ENCODE assay signal across 8 mouse cellular contexts in genomic region chr1:191026021-191026713, GRCm38 (mm10). TPM values are rescaled to one million over a fixed set of nuclear protein-coding genes. Genes with fewer than 3 reads are reported as not detected.
DNase-seq lines count a peak whose midpoint lies in the region; ATAC-seq and TF ChIP-seq lines count a peak whose summit lies in the region.

Gene Flvcr1 (minus strand): TSS chr1:191026158.

- peak; percentile 100 for DNase-seq in CH12.LX (ENCODE audit: extremely low read depth)
- DNase-seq in c-Kit-positive CD71-positive TER-119-negative erythroid progenitor cells, embryonic 14.5 days (ENCODE audit: low read depth) = peak; percentile 98
- peak; percentile 99 for DNase-seq in forebrain, embryonic 11.5 days (ENCODE audit: low spot score)
- peak; percentile 99 for DNase-seq in kidney, postnatal 36 days
- DNase-seq in telencephalon, adult 2 months (ENCODE audit: low read depth, low spot score) = peak; percentile 99

- WGBS in forebrain, embryonic 11.5 days = under 1% methylated on average over 50 of the region's 50 CpGs
- WGBS in heart, embryonic 16.5 days = under 1% methylated on average over 50 of the region's 50 CpGs
- under 1% methylated on average over 50 of the region's 50 CpGs for WGBS in liver, embryonic 15.5 days (ENCODE audit: insufficient replicate concordance)
- under 1% methylated on average over 50 of the region's 50 CpGs for WGBS in neural tube, embryonic 12.5 days

- H3K9ac ChIP-seq in CH12.LX (ENCODE audit: insufficient read depth, low read depth) = peak within 1 kb of the TSS; percentile 81
- peak within 1 kb of the TSS; percentile 89 for H3K9ac ChIP-seq in forebrain, embryonic 11.5 days (ENCODE audit: low read length)
- peak within 1 kb of the TSS; percentile 95 for H3K9ac ChIP-seq in heart, embryonic 16.5 days (ENCODE audit: low read length)
- H3K9ac ChIP-seq in liver, embryonic 15.5 days = peak within 1 kb of the TSS; percentile 76
- peak within 1 kb of the TSS; percentile 76 for H3K9ac ChIP-seq in neural tube, embryonic 12.5 days

- H3K9me3 ChIP-seq in CH12.LX (replicated peaks; ENCODE audit: low read length) = no peaks in the 10 kb centered on the region
- H3K9me3 ChIP-seq in forebrain, embryonic 11.5 days (ENCODE audit: control insufficient read depth, low read length) = no peaks in the 10 kb centered on the region
- no peaks in the 10 kb centered on the region for H3K9me3 ChIP-seq in heart, embryonic 16.5 days (replicated peaks; ENCODE audit: control insufficient read depth, low read length)
- H3K9me3 ChIP-seq in liver, embryonic 15.5 days (replicated peaks) = no peaks in the 10 kb centered on the region
- H3K9me3 ChIP-seq in neural tube, embryonic 12.5 days = no peaks in the 10 kb centered on the region

- no peaks in the 10 kb centered on the region for H3K27me3 ChIP-seq in CH12.LX (replicated peaks)
- H3K27me3 ChIP-seq in forebrain, embryonic 11.5 days (ENCODE audit: control insufficient read depth, insufficient read depth, low read length) = no peaks in the 10 kb centered on the region
- H3K27me3 ChIP-seq in heart, embryonic 16.5 days (ENCODE audit: control insufficient read depth, insufficient read depth, low read length) = no peaks in the 10 kb centered on the region
- peaks cover 3% of the 10 kb centered on the region; the same call in 1 of the 2 replicates for H3K27me3 ChIP-seq in liver, embryonic 15.5 days
- H3K27me3 ChIP-seq in neural tube, embryonic 12.5 days (replicated peaks) = no peaks in the 10 kb centered on the region

- peak within 1 kb of the TSS; percentile 62 for H3K4me2 ChIP-seq in CH12.LX (ENCODE audit: insufficient read depth, low read depth, poor library complexity, severe bottlenecking)
- peak within 1 kb of the TSS; percentile 98 for H3K4me2 ChIP-seq in forebrain, embryonic 11.5 days (ENCODE audit: low read depth, low read length, severe bottlenecking)
- H3K4me2 ChIP-seq in heart, embryonic 16.5 days (ENCODE audit: low read depth, low read length) = peak within 1 kb of the TSS; percentile 98
- peak within 1 kb of the TSS; percentile 100 for H3K4me2 ChIP-seq in liver, embryonic 15.5 days
- H3K4me2 ChIP-seq in neural tube, embryonic 12.5 days (replicated peaks) = peak within 1 kb of the TSS; percentile 98

- TF ChIP-seq POLR2A in CH12.LX (IDR thresholded peaks at IDR 0.05; ENCODE audit: low read depth, low read length) = peak; percentile 99

- peak within 1 kb of the TSS; percentile 81 for H3K27ac ChIP-seq in CH12.LX (ENCODE audit: insufficient read depth, low read depth)
- peak within 1 kb of the TSS; percentile 91 for H3K27ac ChIP-seq in forebrain, embryonic 11.5 days (ENCODE audit: low read depth, low read length)
- peak within 1 kb of the TSS; percentile 89 for H3K27ac ChIP-seq in heart, embryonic 16.5 days (ENCODE audit: low read length)
- H3K27ac ChIP-seq in liver, embryonic 15.5 days (replicated peaks) = peak within 1 kb of the TSS; percentile 80
- H3K27ac ChIP-seq in neural tube, embryonic 12.5 days = peak within 1 kb of the TSS; percentile 83

- no peak for TF ChIP-seq RAD21 in CH12.LX (IDR thresholded peaks at IDR 0.05; ENCODE audit: low read depth, low read length)

- in situ Hi-C loops in CH12.LX (cut with MboI; ENCODE audit: low pct_ligation_motif_present, low pct_unique_long_range_greater_than_20kb, low sequenced_read_pairs) = no loop called here

- dilution Hi-C loops in CH12.LX (cut with MboI; ENCODE audit: extremely low pct_ligation_motif_present, extremely low pct_unique_long_range_greater_than_20kb, low sequenced_read_pairs) = no loop called here

- TF ChIP-seq CTCF in CH12.LX (conservative IDR thresholded peaks at IDR 0.05 in 1 of 2, IDR thresholded peaks at IDR 0.05 in 1 of 2; ENCODE audit: low read depth in 2 of 2, low read length in 2 of 2) = peak in 1 of 2 experiments; percentile 30; a peak in 2 of 4 replicates

- peaks cover 7 to 9% of the 10 kb centered on the region in 2 experiments for H3K36me3 ChIP-seq in CH12.LX (replicated peaks in 1 of 2; ENCODE audit: control insufficient read depth in 1 of 2, insufficient read depth in 1 of 2, low read length in 1 of 2)
- no peaks in the 10 kb centered on the region for H3K36me3 ChIP-seq in forebrain, embryonic 11.5 days (ENCODE audit: control insufficient read depth, insufficient read depth, low read length)
- peaks cover 6% of the 10 kb centered on the region for H3K36me3 ChIP-seq in heart, embryonic 16.5 days (ENCODE audit: control insufficient read depth, insufficient read depth)
- peaks cover 8% of the 10 kb centered on the region; the same call in 1 of the 2 replicates for H3K36me3 ChIP-seq in liver, embryonic 15.5 days (replicated peaks)
- H3K36me3 ChIP-seq in neural tube, embryonic 12.5 days = peaks cover 7% of the 10 kb centered on the region

- peaks cover 2 to 20% of the 10 kb centered on the region in 2 experiments; a peak in 3 of 4 replicates for H3K4me1 ChIP-seq in CH12.LX (ENCODE audit: control insufficient read depth in 1 of 2, insufficient read depth in 2 of 2)
- peaks cover 5% of the 10 kb centered on the region; the same call in 1 of the 2 replicates for H3K4me1 ChIP-seq in forebrain, embryonic 11.5 days (replicated peaks; ENCODE audit: control insufficient read depth, insufficient read depth, low read length)
- peaks cover 13% of the 10 kb centered on the region for H3K4me1 ChIP-seq in heart, embryonic 16.5 days (ENCODE audit: control insufficient read depth, insufficient read depth, low read length)
- peaks cover 22% of the 10 kb centered on the region for H3K4me1 ChIP-seq in liver, embryonic 15.5 days (replicated peaks)
- peaks cover 20% of the 10 kb centered on the region for H3K4me1 ChIP-seq in neural tube, embryonic 12.5 days

- H3K79me2 ChIP-seq in CH12.LX (replicated peaks; ENCODE audit: control insufficient read depth, extremely low read depth, insufficient read depth, poor library complexity, severe bottlenecking) = peaks cover 17% of the 10 kb centered on the region

- ATAC-seq in forebrain, embryonic 11.5 days (replicated peaks; ENCODE audit: low FRiP score) = peak; percentile 99
- ATAC-seq in heart, embryonic 16.5 days (replicated peaks; ENCODE audit: extremely low read depth, insufficient read depth, low FRiP score) = peak; percentile 97
- ATAC-seq in liver, embryonic 15.5 days (ENCODE audit: insufficient read depth) = peak; percentile 99
- ATAC-seq in neural tube, embryonic 12.5 days (ENCODE audit: low FRiP score, low read depth) = peak; percentile 99

- TF ChIP-seq EP300 in CH12.LX (IDR thresholded peaks at IDR 0.05; ENCODE audit: low read length) = 0 out of 2 replicates have a peak, but pooled peaks have one; percentile 21

- peak within 1 kb of the TSS; percentile 70 to 99 (median 87) for H3K4me3 ChIP-seq in CH12.LX (replicated peaks in 1 of 3; ENCODE audit: low read depth in 2 of 3, low read length in 2 of 3, poor library complexity in 1 of 3)
- peak within 1 kb of the TSS; percentile 71 for H3K4me3 ChIP-seq in forebrain, embryonic 11.5 days (ENCODE audit: low read depth, low read length)
- peak within 1 kb of the TSS; percentile 85 for H3K4me3 ChIP-seq in heart, embryonic 16.5 days (ENCODE audit: low read length)
- peak within 1 kb of the TSS; percentile 75 for H3K4me3 ChIP-seq in liver, embryonic 15.5 days (replicated peaks)
- peak within 1 kb of the TSS; percentile 59 for H3K4me3 ChIP-seq in neural tube, embryonic 12.5 days

TF ChIP-seq in CH12.LX, 34 proteins besides CTCF, POLR2A, EP300 and RAD21 (continues in another document):
- TF ChIP-seq USF2 (conservative IDR thresholded peaks at IDR 0.05; ENCODE audit: low read depth, low read length) (no peak), MEF2A (IDR thresholded peaks at IDR 0.05; ENCODE audit: borderline replicate concordance, low read depth, low read length) (peak; percentile 31; the same call in 1 of the 2 replicates), NELFE (IDR thresholded peaks at IDR 0.05; ENCODE audit: low read depth, low read length) (peak; percentile 97), ELF1 (IDR thresholded peaks at IDR 0.05; ENCODE audit: low read depth, low read length) (peak; percentile 67), MAX (IDR thresholded peaks at IDR 0.05; ENCODE audit: low read length) (peak; percentile 48; the same call in 1 of the 2 replicates), PAX5 (IDR thresholded peaks at IDR 0.05; ENCODE audit: low read length) (no peak), POLR2AphosphoS2 (IDR thresholded peaks at IDR 0.05; ENCODE audit: low read depth, low read length) (peak; percentile 82; the same call in 1 of the 2 replicates), NRF1 (IDR thresholded peaks at IDR 0.05; ENCODE audit: low read depth, low read length) (peak; percentile 64), HCFC1 (IDR thresholded peaks at IDR 0.05; ENCODE audit: low read depth, low read length) (peak; percentile 60; the same call in 1 of the 2 replicates), TBP (conservative IDR thresholded peaks at IDR 0.05; ENCODE audit: low read depth, low read length) (peak; percentile 94; the same call in 1 of the 2 replicates), ZMIZ1 (IDR thresholded peaks at IDR 0.05; ENCODE audit: low read depth, low read length) (peak; percentile 98), SMC3 (IDR thresholded peaks at IDR 0.05; ENCODE audit: low read depth, low read length) (no peak; the same call in 1 of the 2 replicates), BHLHE40 (IDR thresholded peaks at IDR 0.05; ENCODE audit: low read depth, low read length) (0 out of 2 replicates have a peak, but pooled peaks have one; percentile 38), RCOR1 (conservative IDR thresholded peaks at IDR 0.05; ENCODE audit: low read depth, low read length) (peak; percentile 57; the same call in 1 of the 2 replicates), KAT2A (IDR thresholded peaks at IDR 0.05; ENCODE audit: insufficient replicate concordance, low read length) (peak; percentile 51; the same call in 1 of the 2 replicates), CHD2 (IDR thresholded peaks at IDR 0.05; ENCODE audit: low read length) (peak; percentile 80), MYC (IDR thresholded peaks at IDR 0.05; ENCODE audit: low read depth, low read length) (no peak), MXI1 (IDR thresholded peaks at IDR 0.05; ENCODE audit: low read depth, low read length) (peak; percentile 80), CHD1 (IDR thresholded peaks at IDR 0.05; ENCODE audit: low read depth, low read length) (peak; percentile 33; the same call in 1 of the 2 replicates), TCF12 (IDR thresholded peaks at IDR 0.05; ENCODE audit: low read depth, low read length) (peak; percentile 98), ZC3H11A (IDR thresholded peaks at IDR 0.05; ENCODE audit: low read depth, low read length) (no peak)

RNA-seq across cellular contexts. Expression of gene Flvcr1, which starts in this region (rescaled TPM):
- total RNA-seq in CH12.LX (2012; rRNA removed) (40.0 and 47.9 TPM in 2 replicates), CH12.LX (2014; rRNA removed) (86.8 and 93.8 TPM in 2 replicates)
- polyA plus RNA-seq in CH12.LX (2012; ENCODE audit: insufficient read length, low read depth) = 35.9 and 37.5 TPM in 2 replicates
- polyA plus RNA-seq in forebrain, embryonic 11.5 days (2014; fragmentation: Nextera tagmentation; extraction: Ambion mirVana) = 12.3 and 14.0 TPM in 2 replicates
- 3.3 TPM in 2 replicates for polyA plus RNA-seq in heart, embryonic 16.5 days (2015; fragmentation: Nextera tagmentation; extraction: Ambion mirVana)
- 2.5 and 3.4 TPM in 2 replicates for polyA plus RNA-seq in liver, embryonic 15.5 days (2015; fragmentation: Nextera tagmentation; extraction: Ambion mirVana)
- 8.4 and 9.6 TPM in 2 replicates for polyA plus RNA-seq in neural tube, embryonic 12.5 days (2016; fragmentation: Nextera tagmentation; extraction: Ambion mirVana)

Comparison
In these comparisons a context has a peak if more than half of its experiments do, and no peak if none do; other contexts are left out.
1. Peak in every context shown above with its lines: DNase-seq, ATAC-seq, H3K4me3 ChIP-seq and H3K27ac ChIP-seq.